Mouse (Mus musculus) ovary, adult 10 weeks (tissue): ENCODE results near the gene Sema3g. TPM values are rescaled to one million over a fixed set of nuclear protein-coding genes. Genes with fewer than 3 reads are reported as not detected.

Experiments used
- polyA plus RNA-seq: library from polyadenylated mRNA; stranded (reverse); fragments of 350-450 nt; fragmentation: Illumina TruSeq; extraction: RNeasy Lipid Tissue Mini Kit (QIAGEN cat#74804); gene quantifications from one replicate; pipeline ENCODE4 v1.2.3, GENCODE M21; 2014

Sema3g gene
- 8.8 TPM for polyA plus RNA-seq

DNA sequence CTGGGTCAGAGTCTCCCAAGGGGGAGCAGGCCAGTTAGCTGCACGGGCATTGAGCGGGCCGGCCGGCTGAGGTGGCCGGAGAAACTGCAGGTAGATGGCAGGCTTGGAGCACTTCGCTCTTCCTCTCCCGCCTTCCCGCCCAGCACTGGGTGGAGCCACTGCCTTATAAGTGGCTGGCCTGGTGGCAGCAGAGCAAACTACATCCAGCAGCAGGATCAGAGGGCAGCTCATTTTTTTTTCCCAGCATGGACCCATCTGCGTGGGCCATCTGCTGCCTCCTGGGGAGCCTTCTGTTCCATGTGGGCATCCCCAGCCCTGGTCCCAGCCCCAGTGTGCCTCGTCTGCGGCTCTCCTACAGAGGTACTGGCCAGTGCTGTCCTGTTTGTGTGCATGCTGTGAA is at the start of gene Sema3g:
TSS of gene Sema3g (plus strand) at position 195 of the 400 bp plus-strand sequence.

DNA sequence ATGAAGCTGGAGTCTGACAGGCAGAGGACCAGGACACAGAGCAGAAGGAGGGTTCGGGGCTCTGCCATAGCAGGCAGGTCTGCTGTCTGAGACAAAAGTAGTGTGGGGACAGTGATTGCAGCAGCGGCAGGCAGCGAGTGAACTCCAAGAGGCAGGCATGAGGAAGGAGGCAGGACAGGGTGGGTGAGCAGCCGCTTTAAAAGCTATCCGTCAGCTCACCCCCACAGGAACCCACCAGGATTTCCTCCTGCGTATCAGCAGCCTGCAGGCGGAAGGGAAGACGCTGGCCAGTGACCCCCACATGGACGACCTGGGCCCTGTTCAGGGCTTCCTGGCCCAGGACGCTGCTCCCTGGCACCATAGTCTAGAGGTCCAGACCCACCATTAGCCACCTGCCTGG is 49.2 kb upstream of the Sema3g start, which contains the start of gene Stab1:
TSS of gene Stab1 (minus strand) at position 217 of the 400 bp plus-strand sequence.

DNA sequence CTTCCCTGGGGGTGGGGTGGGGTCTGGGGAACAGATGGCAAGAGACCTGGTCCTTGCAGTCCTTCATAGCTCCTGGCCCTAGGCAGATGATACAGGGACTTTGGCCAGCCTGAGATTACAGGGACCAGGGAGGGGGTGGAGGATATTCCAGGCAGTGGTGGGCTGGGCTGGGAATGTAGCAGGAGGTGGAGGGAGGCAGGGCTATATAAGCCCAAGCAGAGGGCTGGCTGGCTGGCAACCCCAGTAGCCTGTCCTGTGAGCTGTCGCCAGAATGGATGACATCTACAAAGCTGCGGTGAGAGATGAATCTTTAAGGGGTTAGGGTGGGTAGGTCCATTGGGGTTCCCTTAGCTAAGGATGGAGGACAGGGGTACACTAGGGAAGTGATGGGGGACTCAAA is 9.6 kb upstream of the Sema3g start, which contains the start of gene Tnnc1:
TSS of gene Tnnc1 (plus strand) at position 229 of the 400 bp plus-strand sequence.

DNA sequence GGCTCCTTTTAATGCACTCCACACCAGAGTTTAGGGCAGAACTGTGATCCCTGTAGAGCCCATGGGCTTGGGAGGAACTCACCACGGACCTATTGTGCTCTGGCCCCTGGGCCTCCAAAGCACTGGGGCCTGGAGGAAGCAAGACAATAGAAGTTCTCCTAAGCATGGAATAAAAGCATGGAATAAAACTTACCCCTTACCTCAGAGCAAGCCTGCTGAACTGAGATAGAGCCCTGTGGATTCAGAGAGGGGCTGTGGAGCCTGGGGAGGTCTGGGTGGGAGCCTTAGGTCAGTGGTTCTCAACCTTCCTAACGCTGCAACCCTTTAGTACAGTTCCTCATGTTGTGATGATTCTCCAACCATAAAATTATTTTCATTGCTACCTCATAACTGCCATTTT is 814 bp upstream of the Sema3g start, which contains the start of gene Nisch:
TSS of gene Nisch (minus strand) at position 101 of the 400 bp plus-strand sequence.

DNA sequence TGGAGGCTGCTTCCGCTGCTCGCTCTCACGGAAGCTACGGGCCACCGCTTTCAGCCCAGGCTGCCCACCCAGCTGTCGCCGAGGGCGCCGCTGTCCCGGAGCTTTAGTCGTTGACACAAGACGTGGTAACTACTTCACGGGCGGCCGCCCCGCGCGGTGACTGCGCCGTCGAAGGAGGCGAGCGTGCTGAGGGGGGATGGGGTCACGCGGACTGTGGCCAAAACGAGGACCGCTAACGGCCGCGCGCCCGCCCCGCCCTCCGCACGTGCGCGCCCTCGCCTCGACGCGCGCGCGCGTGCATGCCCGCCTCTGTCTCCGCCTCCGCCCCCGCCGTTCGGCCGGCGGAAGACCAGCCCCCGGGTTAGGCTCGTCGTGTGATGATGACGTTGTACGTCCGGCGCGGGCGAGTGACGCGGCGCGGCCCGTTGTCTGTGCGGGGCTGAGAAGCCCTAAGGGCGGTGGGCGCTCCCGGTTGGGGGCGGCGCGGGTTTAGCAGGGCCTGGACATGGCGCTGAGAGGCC is 33.5 kb downstream of the Sema3g start, which contains the start of the genes Phf7 and Bap1:
TSS of gene Phf7 (minus strand) at position 234 of the 521 bp plus-strand sequence.
TSS of gene Bap1 (plus strand) at position 367 of the 521 bp plus-strand sequence.

Other genes with a start within 250 kb of the Sema3g start
- 139 TPM for gene Glt8d1, start 216.5 kb upstream of the Sema3g start, polyA plus RNA-seq
- 392 TPM for gene Spcs1, start 216.2 kb upstream of the Sema3g start, polyA plus RNA-seq
- 187 TPM for gene Pbrm1, start 198.7 kb upstream of the Sema3g start, polyA plus RNA-seq
- gene Gnl3, start 198.7 kb upstream of the Sema3g start, polyA plus RNA-seq = 159 TPM
- 6.6 TPM for gene Smim4, start 88.9 kb upstream of the Sema3g start, polyA plus RNA-seq
- gene Nt5dc2, start 86.8 kb upstream of the Sema3g start, polyA plus RNA-seq = 3.3 TPM
- gene Stab1, start 49.2 kb upstream of the Sema3g start, polyA plus RNA-seq = 1.7 TPM
- gene Tnnc1, start 9.5 kb upstream of the Sema3g start, polyA plus RNA-seq = not detected
- gene Nisch, start 914 bp upstream of the Sema3g start, polyA plus RNA-seq = 84.3 TPM
- gene Phf7, start 33.5 kb downstream of the Sema3g start, polyA plus RNA-seq = 9.7 TPM
- gene Bap1, start 33.6 kb downstream of the Sema3g start, polyA plus RNA-seq = 6.2 TPM
- 0.29 TPM for gene Dnah1, start 106.0 kb downstream of the Sema3g start, polyA plus RNA-seq
- gene Capn7, start 118.8 kb downstream of the Sema3g start, polyA plus RNA-seq = 142 TPM
- gene Sh3bp5, start 218.2 kb downstream of the Sema3g start, polyA plus RNA-seq = 73.6 TPM